Mouse (Mus musculus) spleen, adult 2 months (tissue): ENCODE measurements around the gene Ptpn5.

Experiments used
- CTCF ChIP-seq: fragments of 200-500 bp; IDR thresholded peaks from 2 replicates; pipeline ENCODE4 v1.5.1; 2011; ENCODE audit warnings: mild to moderate bottlenecking, inconsistent platforms; ENCODE audit not compliant: insufficient read depth, insufficient read length, insufficient replicate concordance; ENCODE audit errors: extremely low read depth
- POLR2A ChIP-seq: fragments of 200-500 bp; IDR thresholded peaks from 2 replicates; pipeline ENCODE4 v1.6.1; 2011; ENCODE audit warnings: low read depth, low read length, inconsistent platforms

- TF ChIP-seq CTCF (no peak), POLR2A (no peak)
Measured at GRCm38 (mm10) chr7:47131258-47131657, 2.2 kb downstream of the Ptpn5 start.
